Mouse (Mus musculus) midbrain, embryonic 14.5 days (tissue): ENCODE data around the gene Krt79. TPM values are rescaled to one million over a fixed set of nuclear protein-coding genes. Genes with fewer than 3 reads are reported as not detected.

ENCODE experiments used
- ATAC-seq: fragments of 200-750 bp; cut with Nextera tagmentation; 2 replicates; pipeline ENCODE4 v1.8.0; 2017; ENCODE audit warnings: moderate number of reproducible peaks, moderate library complexity; ENCODE audit not compliant: low FRiP score, low TSS enrichment
- DNase-seq: peaks from one replicate; pipeline ENCODE4 v3.0.0-alpha.2; 2015
- H3K27ac ChIP-seq: fragments of 300-500 bp; sonication (generic); replicated peaks from 2 replicates; pipeline ENCODE4 v1.5.1; 2014; ENCODE audit warnings: mild to moderate bottlenecking, low read depth, low read length, moderate library complexity
- H3K27me3 ChIP-seq: fragments of 300-500 bp; sonication (generic); 2 replicates; pipeline ENCODE4 v1.6.1; 2014; ENCODE audit warnings: low read length, control low read depth, mixed read lengths; ENCODE audit not compliant: control insufficient read depth, insufficient read depth
- H3K36me3 ChIP-seq: fragments of 300-500 bp; sonication (generic); 2 replicates; pipeline ENCODE4 v1.6.1; 2014; ENCODE audit warnings: low read length, control low read depth; ENCODE audit not compliant: control insufficient read depth, insufficient read depth
- H3K4me1 ChIP-seq: fragments of 300-500 bp; sonication (generic); 2 replicates; pipeline ENCODE4 v1.6.1; 2014; ENCODE audit warnings: mild to moderate bottlenecking, antibody characterized with exemption, low read length, control low read depth; ENCODE audit not compliant: control insufficient read depth, insufficient read depth
- H3K4me2 ChIP-seq: fragments of 300-500 bp; sonication (generic); 2 replicates; pipeline ENCODE4 v1.6.1; 2014; ENCODE audit warnings: mild to moderate bottlenecking, low read length, moderate library complexity
- H3K4me3 ChIP-seq: fragments of 300-500 bp; sonication (generic); replicated peaks from 2 replicates; pipeline ENCODE4 v1.5.1; 2014; ENCODE audit warnings: low read depth, low read length
- H3K9ac ChIP-seq: fragments of 300-500 bp; sonication (generic); replicated peaks from 2 replicates; pipeline ENCODE4 v1.6.1; 2014; ENCODE audit warnings: mild to moderate bottlenecking, low read length, moderate library complexity
- H3K9me3 ChIP-seq: fragments of 300-500 bp; sonication (generic); 2 replicates; pipeline ENCODE4 v1.6.1; 2016; ENCODE audit warnings: low read length, control low read depth, mixed read lengths; ENCODE audit not compliant: control insufficient read depth
- WGBS: fragments of 180-500 bp; shearing (Covaris S2); extraction: QIAGEN DNeasy Blood & Tissue Kit; methylation state at CpG from one replicate; pipeline ENCODE4 v1.1.7; 2014; 5-methylcytosine and 5-hydroxymethylcytosine counted together
- polyA plus RNA-seq: library from polyadenylated mRNA; unstranded; fragments of >200 nt; fragmentation: Nextera tagmentation; extraction: Ambion mirVana; gene quantifications from 2 replicates; pipeline ENCODE4 v1.2.1, GENCODE M21; 2014

The Krt79 gene
- polyA plus RNA-seq, 1 experiment from 2014 or later: 0.45 TPM

DNA sequence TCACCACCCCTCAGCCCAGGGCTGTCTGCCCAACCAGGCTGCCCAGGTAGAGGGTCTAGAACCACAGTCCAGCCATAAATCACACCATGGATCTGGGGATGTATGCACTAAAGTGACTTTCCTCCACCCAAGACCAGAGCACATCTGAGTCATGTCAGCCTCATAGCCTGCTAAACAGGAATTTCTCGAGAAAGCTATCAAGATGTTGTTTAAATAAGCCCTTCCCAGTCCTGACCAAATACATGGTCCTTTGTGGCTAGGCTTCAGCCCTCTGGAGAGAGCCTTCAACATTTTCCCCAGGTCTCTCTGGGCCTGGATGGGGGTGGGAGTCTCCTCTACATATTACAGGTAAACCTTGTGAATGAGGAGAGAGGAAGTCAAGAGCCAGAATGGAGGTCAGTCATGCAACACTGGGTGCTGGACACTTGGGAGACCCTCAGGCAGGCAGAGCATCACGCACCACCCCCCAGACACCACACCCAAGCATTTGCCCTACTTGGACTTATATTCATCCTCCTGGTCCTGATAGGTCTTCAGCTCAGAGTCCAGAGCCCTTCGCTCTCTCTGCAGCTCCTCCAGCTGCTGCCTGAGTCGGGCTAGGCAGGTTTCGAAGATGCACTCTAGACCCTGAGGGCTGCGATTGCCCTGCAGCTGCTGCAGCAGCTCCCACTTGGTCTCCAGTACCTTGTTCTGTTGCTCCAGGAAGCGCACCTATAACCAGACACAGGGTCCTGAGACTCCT lies 12.8 kb upstream of the Krt79 start:
- WGBS: 91% methylated on average over 7 of the region's 7 CpGs
- no peak for DNase-seq
- H3K4me1 ChIP-seq: no peaks in the 10 kb centered on the region
- no peak overlapping the region for H3K9ac ChIP-seq
- no peaks in the 10 kb centered on the region for H3K36me3 ChIP-seq
- no peak overlapping the region for H3K4me2 ChIP-seq
- no peak overlapping the region for H3K4me3 ChIP-seq
- no peak for ATAC-seq
- no peak overlapping the region for H3K27ac ChIP-seq
- no peaks in the 10 kb centered on the region for H3K9me3 ChIP-seq
- no peaks in the 10 kb centered on the region for H3K27me3 ChIP-seq

DNA sequence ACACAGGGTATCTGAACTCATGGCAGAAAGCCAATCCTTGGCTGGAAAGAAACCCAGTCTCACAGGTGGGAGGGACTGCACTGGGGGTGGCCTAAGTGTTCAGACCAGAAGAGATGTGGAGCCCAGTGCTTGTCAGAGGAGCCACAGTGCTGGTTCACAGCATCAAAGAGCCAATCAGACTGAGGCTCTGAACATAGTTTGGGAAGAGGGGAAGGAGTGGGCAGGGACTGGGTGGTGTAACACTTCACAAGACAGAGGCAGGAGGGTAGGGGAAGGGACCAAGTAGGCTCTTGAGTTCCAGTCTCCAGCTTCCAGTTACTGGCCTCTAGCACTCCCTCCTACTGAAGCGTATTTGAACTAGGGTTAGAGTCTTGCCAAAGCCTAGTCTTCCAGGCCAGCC lies 5.3 kb upstream of the Krt79 start:
- no peak for DNase-seq
- Histone ChIP-seq H3K9ac (no peak overlapping the region), H3K9me3 (no peaks in the 10 kb centered on the region), H3K27ac (no peak overlapping the region), H3K27me3 (no peaks in the 10 kb centered on the region), H3K4me3 (no peak overlapping the region), H3K36me3 (no peaks in the 10 kb centered on the region), H3K4me2 (no peak overlapping the region), H3K4me1 (no peaks in the 10 kb centered on the region)
- 88% methylated on average over 1 of the region's 1 CpGs for WGBS
- no peak for ATAC-seq

DNA sequence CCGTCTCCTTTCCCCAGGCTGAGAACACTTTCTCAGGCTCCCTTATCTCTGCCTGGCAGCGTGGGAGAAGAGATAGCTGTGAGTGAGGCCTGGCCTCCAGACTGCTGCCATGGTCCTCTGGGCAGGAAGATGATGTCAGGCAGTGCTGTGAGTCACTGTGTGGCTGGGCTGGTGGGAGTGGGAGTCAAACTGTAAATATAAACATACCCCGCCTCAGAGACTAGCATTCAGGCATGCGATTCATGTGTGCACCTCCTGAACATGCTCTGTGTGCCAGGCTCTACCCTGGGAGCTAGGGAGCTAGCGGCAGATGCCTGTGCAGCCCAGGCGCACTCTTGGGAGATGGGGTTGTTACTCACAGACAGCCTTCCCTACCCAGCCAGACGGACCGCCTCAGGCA lies 1.8 kb upstream of the Krt79 start:
- DNase-seq: no peak
- no peaks in the 10 kb centered on the region for H3K36me3 ChIP-seq
- ATAC-seq: no peak
- no peaks in the 10 kb centered on the region for H3K27me3 ChIP-seq
- H3K9ac ChIP-seq: no peak overlapping the region
- H3K4me2 ChIP-seq: no peak overlapping the region
- no peaks in the 10 kb centered on the region for H3K9me3 ChIP-seq
- H3K27ac ChIP-seq: no peak overlapping the region
- WGBS: 74% methylated on average over 8 of the region's 8 CpGs
- no peak overlapping the region for H3K4me3 ChIP-seq
- H3K4me1 ChIP-seq: no peaks in the 10 kb centered on the region

DNA sequence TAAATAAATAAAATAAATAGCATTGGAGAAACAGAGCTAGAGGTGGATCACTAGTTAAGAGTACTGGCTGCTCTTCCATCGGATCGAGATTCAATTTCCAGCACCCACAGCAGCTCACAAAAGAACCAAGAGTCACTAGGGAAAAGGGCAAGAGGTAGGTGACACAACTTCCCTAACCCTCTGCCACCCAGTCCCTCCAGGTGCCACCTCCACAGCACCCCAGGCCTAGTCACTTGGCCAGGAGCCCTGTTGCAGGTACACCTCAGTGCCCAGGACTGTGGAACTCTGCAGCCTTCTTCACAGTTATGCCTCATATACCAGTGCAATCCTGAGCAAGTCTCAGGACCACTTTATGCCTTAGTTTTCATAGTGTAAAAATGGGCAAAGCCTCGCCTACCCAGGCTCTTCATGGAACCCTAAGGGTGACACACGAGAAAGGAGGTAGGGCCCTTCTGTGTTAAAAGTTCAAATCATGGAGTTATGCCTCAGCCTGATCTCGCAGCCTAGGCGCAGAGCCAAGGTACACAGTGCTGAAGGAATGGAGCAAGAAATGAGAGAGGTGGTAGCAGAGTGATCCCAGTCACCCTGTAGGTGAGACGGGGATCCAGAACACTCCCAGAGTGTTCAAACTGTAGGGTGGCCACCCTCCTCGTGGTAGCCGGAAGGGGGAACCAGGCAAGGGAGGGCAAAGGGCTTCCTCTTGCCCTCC lies 1.4 kb downstream of the Krt79 start:
- H3K36me3 ChIP-seq: no peaks in the 10 kb centered on the region
- DNase-seq: no peak
- 88% methylated on average over 9 of the region's 9 CpGs for WGBS
- H3K9ac ChIP-seq: no peak overlapping the region
- no peak for ATAC-seq
- H3K27ac ChIP-seq: no peak overlapping the region
- H3K4me1 ChIP-seq: no peaks in the 10 kb centered on the region
- no peaks in the 10 kb centered on the region for H3K9me3 ChIP-seq
- no peak overlapping the region for H3K4me2 ChIP-seq
- H3K4me3 ChIP-seq: no peak overlapping the region
- H3K27me3 ChIP-seq: no peaks in the 10 kb centered on the region

DNA sequence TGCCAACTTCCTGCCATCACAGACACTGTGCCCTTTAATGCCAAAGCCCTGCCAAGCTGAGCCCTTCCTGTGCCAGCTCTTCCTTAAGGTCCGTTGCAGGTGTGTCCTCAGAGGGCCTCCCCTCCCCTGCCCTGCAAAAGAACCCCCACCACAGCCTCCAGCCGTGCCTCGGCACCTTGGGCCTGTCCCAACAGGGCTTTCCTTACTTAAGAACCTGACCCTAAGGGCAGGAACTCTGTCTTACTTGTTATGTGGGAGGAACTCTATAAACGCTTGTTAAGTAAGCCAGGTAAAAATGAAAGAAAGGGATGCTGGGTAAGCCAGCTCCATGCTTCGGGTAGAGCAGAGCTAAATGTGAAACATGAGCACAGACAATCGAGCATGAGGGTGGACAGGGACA lies 7.1 kb downstream of the Krt79 start:
- Histone ChIP-seq H3K9ac (no peak overlapping the region), H3K27ac (no peak overlapping the region), H3K27me3 (no peaks in the 10 kb centered on the region), H3K4me2 (no peak overlapping the region), H3K4me3 (no peak overlapping the region), H3K4me1 (peaks cover 7% of the 10 kb centered on the region; the same call in 1 of the 2 replicates), H3K9me3 (no peaks in the 10 kb centered on the region), H3K36me3 (no peaks in the 10 kb centered on the region)
- ATAC-seq (no peak), DNase-seq (no peak)
- WGBS: 82% methylated on average over 6 of the region's 6 CpGs

DNA sequence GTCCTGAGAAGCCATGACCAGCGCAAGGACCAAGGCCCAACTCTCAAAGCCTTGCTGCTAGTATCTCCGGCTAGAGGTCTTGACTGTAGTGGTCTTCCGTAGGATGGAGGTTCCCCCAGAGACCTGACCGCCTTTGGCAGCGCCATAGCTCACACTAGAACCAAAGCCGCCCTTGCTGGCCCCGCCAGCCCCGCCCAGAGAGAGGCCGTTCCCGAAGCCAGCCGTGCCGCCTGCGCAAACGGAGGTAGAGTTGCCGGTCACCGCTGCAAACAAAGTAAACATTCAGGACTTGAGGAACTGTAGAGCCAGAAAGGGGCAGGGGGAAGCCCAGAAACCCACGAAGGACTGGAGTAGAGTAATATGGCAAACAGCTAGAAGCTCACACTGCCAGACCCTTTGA lies 10.5 kb downstream of the Krt79 start:
- WGBS: 5% methylated on average over 17 of the region's 17 CpGs
- no peak for ATAC-seq
- peak; percentile 17 for DNase-seq
- Histone ChIP-seq H3K4me2 (peak overlapping the region; percentile 36), H3K27ac (no peak overlapping the region), H3K4me3 (0 out of 2 replicates have a peak overlapping the region, but pooled peaks have one; percentile 7), H3K27me3 (no peaks in the 10 kb centered on the region), H3K4me1 (peaks cover 7% of the 10 kb centered on the region; the same call in 1 of the 2 replicates), H3K36me3 (no peaks in the 10 kb centered on the region), H3K9me3 (no peaks in the 10 kb centered on the region), H3K9ac (0 out of 2 replicates have a peak overlapping the region, but pooled peaks have one; percentile 6)

DNA sequence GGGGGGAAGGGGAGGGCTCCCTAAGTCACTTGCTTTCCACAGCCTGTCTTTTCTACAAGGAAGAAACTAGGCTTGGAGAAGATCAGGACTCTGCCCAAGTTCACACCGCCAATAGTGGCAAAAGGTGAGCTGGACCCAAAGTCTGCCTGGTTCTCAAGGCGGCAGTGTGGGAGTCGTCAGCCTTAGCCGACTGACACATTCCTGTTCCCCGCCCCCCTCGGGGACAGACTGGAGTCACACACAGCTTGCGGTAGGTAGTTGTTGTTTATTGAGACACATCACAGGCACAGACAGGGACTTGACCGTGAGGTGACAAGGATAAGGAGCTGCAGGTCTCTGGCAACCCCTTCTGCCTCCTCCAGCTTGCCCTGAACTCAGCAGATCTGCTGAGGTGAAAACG lies 11.0 kb downstream of the Krt79 start:
- Histone ChIP-seq H3K4me2 (no peak overlapping the region), H3K9me3 (no peaks in the 10 kb centered on the region), H3K27me3 (no peaks in the 10 kb centered on the region), H3K36me3 (no peaks in the 10 kb centered on the region), H3K4me1 (peaks cover 7% of the 10 kb centered on the region; the same call in 1 of the 2 replicates), H3K27ac (no peak overlapping the region), H3K9ac (no peak overlapping the region), H3K4me3 (no peak overlapping the region)
- ATAC-seq: no peak
- WGBS: 23% methylated on average over 9 of the region's 9 CpGs
- DNase-seq: no peak

DNA sequence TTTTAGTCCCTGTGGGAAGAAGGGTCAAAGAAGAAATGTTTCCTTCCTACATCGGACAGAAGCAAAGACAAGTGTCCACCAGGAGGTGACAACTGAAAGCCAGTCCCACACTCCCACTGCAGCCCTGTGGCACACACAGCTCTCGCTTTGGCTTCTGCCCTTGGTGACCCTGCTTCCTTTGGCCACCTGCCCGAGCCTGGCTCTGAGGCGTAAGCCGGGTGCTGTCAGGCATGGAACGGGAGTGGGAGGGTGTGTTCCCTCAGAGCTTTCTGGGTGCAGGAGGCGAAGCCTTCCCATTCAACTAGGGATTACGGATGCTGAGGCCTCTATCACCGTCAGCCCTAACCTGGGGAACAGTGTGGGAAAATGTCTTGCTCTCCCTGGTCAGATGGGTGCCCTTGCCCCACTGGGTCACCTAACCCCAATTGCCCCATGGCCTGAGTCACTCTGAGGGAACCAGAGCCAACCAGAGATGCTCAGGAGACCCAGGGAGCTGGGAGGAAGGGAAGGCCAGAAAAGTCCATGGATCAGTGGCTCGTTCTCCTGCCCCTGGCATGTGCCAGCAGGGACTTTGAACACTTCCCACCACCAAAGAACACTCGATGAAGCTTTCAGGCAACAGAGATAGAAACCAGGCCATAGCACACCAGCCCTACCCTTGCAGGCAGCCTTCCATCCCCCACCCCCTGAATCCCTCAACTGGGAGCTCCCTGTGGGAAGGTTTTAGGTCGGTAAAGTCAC lies 12.6 kb downstream of the Krt79 start:
- H3K4me1 ChIP-seq: peaks cover 7% of the 10 kb centered on the region; the same call in 1 of the 2 replicates
- no peak overlapping the region for H3K4me2 ChIP-seq
- no peaks in the 10 kb centered on the region for H3K9me3 ChIP-seq
- H3K9ac ChIP-seq: no peak overlapping the region
- H3K36me3 ChIP-seq: no peaks in the 10 kb centered on the region
- no peak overlapping the region for H3K27ac ChIP-seq
- ATAC-seq (no peak), DNase-seq (no peak)
- no peaks in the 10 kb centered on the region for H3K27me3 ChIP-seq
- no peak overlapping the region for H3K4me3 ChIP-seq
- 62% methylated on average over 12 of the region's 12 CpGs for WGBS
